In the genomic region with DNA sequence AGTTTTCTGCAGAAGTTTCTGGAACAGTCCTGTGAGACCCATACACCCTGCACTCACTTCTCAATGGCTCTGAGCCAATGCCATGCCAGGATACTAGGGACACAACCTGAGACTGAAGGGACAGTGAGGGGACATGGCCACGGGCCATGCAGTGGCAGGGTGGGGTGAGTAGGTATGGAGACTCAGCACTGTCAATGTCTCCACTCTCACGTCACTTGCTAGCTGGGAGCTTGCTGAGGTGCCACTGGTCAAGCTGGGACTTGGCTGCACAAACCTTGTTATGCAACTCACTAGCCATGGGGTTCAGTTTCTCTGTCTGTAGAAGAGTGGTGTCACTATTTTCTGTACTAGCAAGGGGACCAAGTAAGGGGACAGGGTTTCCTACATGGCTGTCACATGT, we compare ENCODE assay signal across 15 mouse cellular contexts.
"Had no signal": no experiment of that assay in that cellular context is flagged by ENCODE, and none has a peak within 500 bp of the region (broad histone marks: within the 10 kb centered on the region; RNA-seq: fewer than 3 reads in every experiment).

No protein-coding gene starts in this region.

- H3K4me1 ChIP-seq: limb, embryonic 13.5 days; midbrain, embryonic 15.5 days; neural tube, embryonic 13.5 days; stomach, embryonic 15.5 days had no signal

- DNase-seq: kidney, adult 8-10 months; kidney, postnatal 25 days; lung, embryonic 14.5 days; lung, postnatal 10 days; lung, postnatal 4 days; retina, postnatal 1 day; right cerebral cortex, postnatal 14 days; thymus, adult 2 months; thymus, postnatal 25 days had no signal

- H3K4me3 ChIP-seq: limb, embryonic 13.5 days; midbrain, embryonic 10.5 days; midbrain, embryonic 15.5 days; neural tube, embryonic 13.5 days; stomach, embryonic 15.5 days had no signal

- H3K36me3 ChIP-seq: limb, embryonic 13.5 days; midbrain, embryonic 10.5 days; midbrain, embryonic 15.5 days; neural tube, embryonic 13.5 days; stomach, embryonic 15.5 days had no signal

- ATAC-seq: midbrain, embryonic 15.5 days had no signal

- H3K27ac ChIP-seq: limb, embryonic 13.5 days; midbrain, embryonic 10.5 days; midbrain, embryonic 15.5 days; neural tube, embryonic 13.5 days; stomach, embryonic 15.5 days had no signal

- H3K27me3 ChIP-seq: limb, embryonic 13.5 days; midbrain, embryonic 15.5 days; neural tube, embryonic 13.5 days; stomach, embryonic 15.5 days had no signal

- H3K9ac ChIP-seq: limb, embryonic 13.5 days; lung, embryonic 14.5 days; midbrain, embryonic 15.5 days; neural tube, embryonic 13.5 days; stomach, embryonic 15.5 days had no signal

- H3K4me2 ChIP-seq: limb, embryonic 13.5 days; liver, embryonic 11.5 days; lung, embryonic 14.5 days; midbrain, embryonic 15.5 days; neural tube, embryonic 13.5 days; stomach, embryonic 15.5 days had no signal

- H3K9me3 ChIP-seq: limb, embryonic 13.5 days; midbrain, embryonic 10.5 days; midbrain, embryonic 15.5 days; neural tube, embryonic 13.5 days; stomach, embryonic 15.5 days had no signal
